ENCODE assay signal across 25 mouse cellular contexts in genomic region chr3:40760746-40761145, GRCm38 (mm10). TPM values are rescaled to one million over a fixed set of nuclear protein-coding genes. Genes with fewer than 3 reads are reported as not detected.
"Had no signal": no experiment of that assay in that cellular context is flagged by ENCODE, and none has a peak within 500 bp of the region (broad histone marks: within the 10 kb centered on the region; RNA-seq: fewer than 3 reads in every experiment).

No protein-coding gene starts in this region.

- H3K9ac ChIP-seq: limb, embryonic 12.5 days; limb, embryonic 15.5 days; liver, embryonic 14.5 days; liver, postnatal 0 days; lung, embryonic 14.5 days; midbrain, embryonic 12.5 days had no signal

- H3K4me1 ChIP-seq: limb, embryonic 12.5 days; limb, embryonic 15.5 days; midbrain, embryonic 12.5 days had no signal

- ATAC-seq: liver, postnatal 0 days; lung, postnatal 0 days; midbrain, embryonic 16.5 days had no signal

- DNase-seq: kidney, postnatal 25 days; layer of hippocampus, adult 9-11 months; left cerebral cortex, postnatal 4 days; liver, postnatal 0 days; lung, embryonic 14.5 days; retina, postnatal 1 day; right cerebral cortex, postnatal 25 days; spleen, adult 18-20 months; thymus, adult 2 months; thymus, postnatal 14 days; thymus, postnatal 4 days had no signal

- H3K4me2 ChIP-seq: limb, embryonic 12.5 days; limb, embryonic 15.5 days; liver, embryonic 11.5 days; lung, embryonic 14.5 days; midbrain, embryonic 12.5 days had no signal

- H3K27me3 ChIP-seq: limb, embryonic 12.5 days; limb, embryonic 15.5 days; midbrain, embryonic 12.5 days had no signal

- H3K4me3 ChIP-seq: layer of hippocampus, adult 2 months; limb, embryonic 12.5 days; limb, embryonic 15.5 days; midbrain, embryonic 12.5 days had no signal

- H3K27ac ChIP-seq: kidney, postnatal 0 days; layer of hippocampus, adult 2 months; limb, embryonic 12.5 days; limb, embryonic 15.5 days; liver, embryonic 14.5 days; macrophage; midbrain, embryonic 12.5 days had no signal

- H3K9me3 ChIP-seq: limb, embryonic 12.5 days; limb, embryonic 15.5 days; midbrain, embryonic 12.5 days had no signal

- H3K36me3 ChIP-seq: limb, embryonic 12.5 days; limb, embryonic 15.5 days had no signal

RNA-seq across cellular contexts. Expression of gene Slc25a31, which starts 52.1 kb away (rescaled TPM):
- total RNA-seq: left cerebral cortex, postnatal 14 days; megakaryocyte, adult 5-6 weeks; monocyte, adult 5-6 weeks had no signal
- polyA plus RNA-seq: large intestine, adult 2 months; lung, embryonic 14.5 days had no signal
